Mouse (Mus musculus): ENCODE results near the gene Epb41l1. TPM values are rescaled to one million over a fixed set of nuclear protein-coding genes. Genes with fewer than 3 reads are reported as not detected.

Epb41l1 gene
- polyA plus RNA-seq, 1 experiment from 2014 or later, result 0.49 TPM

DNA sequence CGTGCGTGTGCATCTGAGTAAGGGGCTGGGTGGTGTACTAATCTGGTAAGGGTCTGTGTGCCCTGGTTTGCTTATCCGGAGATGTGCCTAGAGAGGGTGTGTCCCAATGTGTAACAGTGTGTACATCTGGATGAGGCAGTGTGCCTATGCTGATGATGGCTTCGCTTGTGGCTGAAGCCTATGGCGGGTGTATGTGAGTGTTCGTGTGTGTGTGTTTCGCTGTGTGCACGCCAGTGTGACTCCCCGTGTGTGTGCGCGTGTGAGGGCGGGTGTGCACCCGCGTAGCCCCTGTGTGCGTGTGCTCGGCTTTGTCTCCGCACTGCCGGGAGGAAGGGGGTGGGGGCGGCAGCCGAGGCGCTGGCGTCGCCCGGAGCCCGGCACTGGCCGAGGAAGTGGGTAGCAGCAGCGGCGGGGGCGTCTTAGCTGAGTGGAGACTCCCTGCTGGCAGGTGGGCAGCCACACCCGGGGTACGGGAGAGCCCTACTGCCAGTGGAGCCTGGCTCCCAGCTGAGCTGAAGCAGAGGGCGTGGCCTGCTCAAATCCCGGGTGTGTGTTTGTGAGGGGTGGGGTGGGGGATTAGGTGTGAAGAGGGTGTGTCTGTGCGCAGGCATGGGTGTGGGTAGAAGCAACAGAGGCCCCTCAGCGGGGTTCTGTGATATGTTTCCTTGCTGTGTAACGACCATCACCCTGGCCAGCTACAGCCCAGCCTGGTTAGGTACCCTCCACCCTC lies 837 bp downstream of the Epb41l1 start:
- H3K4me2 ChIP-seq (ENCODE audit: low read depth, low read length), result peak overlapping the region; percentile 89
- H3K27ac ChIP-seq (ENCODE audit: low read depth), result no peak overlapping the region
- no peak for TF ChIP-seq CTCF (IDR thresholded peaks at IDR 0.05; ENCODE audit: low read depth)
- no peak for TF ChIP-seq EP300 (IDR thresholded peaks at IDR 0.05; ENCODE audit: low read depth)
- peaks cover 10% of the 10 kb centered on the region for H3K4me1 ChIP-seq (ENCODE audit: insufficient read depth)
- DNase-seq (peak; percentile 27), ATAC-seq (peak; percentile 37; the same call in 1 of the 2 replicates)
- H3K4me3 ChIP-seq (ENCODE audit: low read depth, low read length), result peak overlapping the region; percentile 57
- H3K27me3 ChIP-seq (ENCODE audit: insufficient read depth, low read length), result peaks cover 42% of the 10 kb centered on the region
- 1% methylated on average over 36 of the region's 36 CpGs for WGBS (ENCODE audit: insufficient replicate concordance)
- H3K9ac ChIP-seq (replicated peaks), result peak overlapping the region; percentile 62; the same call in 1 of the 2 replicates
- no peaks in the 10 kb centered on the region for H3K9me3 ChIP-seq (ENCODE audit: low read length)
- no peaks in the 10 kb centered on the region for H3K36me3 ChIP-seq (replicated peaks; ENCODE audit: insufficient read depth, low read length)

DNA sequence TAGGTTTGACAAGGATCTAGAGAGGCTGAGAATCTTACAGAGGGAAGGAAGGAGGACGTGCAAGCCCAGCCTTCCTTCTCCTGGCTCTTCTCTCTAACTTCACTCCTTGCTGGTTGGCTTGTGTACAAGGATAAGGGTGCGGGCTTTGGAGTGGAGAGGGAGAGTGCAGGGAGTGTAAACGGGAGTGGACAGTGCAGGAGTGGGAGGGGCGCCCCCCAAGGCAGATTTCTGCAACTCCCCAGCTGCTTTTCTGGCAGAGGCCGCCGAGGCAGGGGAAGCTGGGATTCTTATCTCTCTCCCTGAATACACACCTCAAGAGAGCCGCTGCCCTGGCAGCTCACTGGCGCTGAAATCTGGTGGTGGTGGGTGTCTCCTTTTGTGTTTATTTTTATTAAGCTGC lies 1.9 kb downstream of the Epb41l1 start:
- H3K9me3 ChIP-seq (ENCODE audit: low read length), result no peaks in the 10 kb centered on the region
- TF ChIP-seq EP300 (IDR thresholded peaks at IDR 0.05; ENCODE audit: low read depth) (no peak), CTCF (IDR thresholded peaks at IDR 0.05; ENCODE audit: low read depth) (no peak)
- no peak for ATAC-seq
- H3K4me2 ChIP-seq (ENCODE audit: low read depth, low read length), result no peak overlapping the region
- DNase-seq, result no peak
- H3K27ac ChIP-seq (ENCODE audit: low read depth), result no peak overlapping the region
- peaks cover 10% of the 10 kb centered on the region for H3K4me1 ChIP-seq (ENCODE audit: insufficient read depth)
- no peak overlapping the region for H3K4me3 ChIP-seq (ENCODE audit: low read depth, low read length)
- no peaks in the 10 kb centered on the region for H3K36me3 ChIP-seq (replicated peaks; ENCODE audit: insufficient read depth, low read length)
- no peak overlapping the region for H3K9ac ChIP-seq (replicated peaks)
- H3K27me3 ChIP-seq (ENCODE audit: insufficient read depth, low read length), result peaks cover 42% of the 10 kb centered on the region
- WGBS (ENCODE audit: insufficient replicate concordance), result 7% methylated on average over 8 of the region's 8 CpGs

DNA sequence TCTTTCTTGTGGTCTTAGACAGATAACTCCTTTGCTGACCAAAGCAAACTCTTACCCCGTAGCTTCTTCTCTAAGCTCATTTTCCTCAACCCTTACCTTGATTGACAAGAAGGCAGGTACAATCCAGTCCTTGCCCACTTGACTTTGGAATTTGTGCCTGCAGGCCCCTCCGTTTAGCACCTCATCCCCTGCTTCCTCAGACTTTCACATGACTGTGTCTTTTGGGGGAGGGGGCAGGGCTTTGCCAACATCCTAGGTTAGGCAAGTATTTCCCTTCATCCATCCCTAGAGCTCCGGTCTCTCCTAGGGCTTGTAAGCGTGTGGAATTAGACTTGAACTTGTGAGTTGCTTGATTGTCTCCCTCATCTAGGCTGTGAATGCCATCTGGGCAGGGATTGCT lies 3.0 kb downstream of the Epb41l1 start:
- Histone ChIP-seq H3K4me1 (ENCODE audit: insufficient read depth) (peaks cover 10% of the 10 kb centered on the region), H3K36me3 (replicated peaks; ENCODE audit: insufficient read depth, low read length) (no peaks in the 10 kb centered on the region), H3K9ac (replicated peaks) (no peak overlapping the region), H3K9me3 (ENCODE audit: low read length) (no peaks in the 10 kb centered on the region), H3K27me3 (ENCODE audit: insufficient read depth, low read length) (peaks cover 42% of the 10 kb centered on the region), H3K27ac (ENCODE audit: low read depth) (no peak overlapping the region), H3K4me3 (ENCODE audit: low read depth, low read length) (no peak overlapping the region), H3K4me2 (ENCODE audit: low read depth, low read length) (no peak overlapping the region)
- ATAC-seq (no peak), DNase-seq (no peak)
- TF ChIP-seq EP300 (IDR thresholded peaks at IDR 0.05; ENCODE audit: low read depth) (no peak), CTCF (IDR thresholded peaks at IDR 0.05; ENCODE audit: low read depth) (no peak)
- WGBS (ENCODE audit: insufficient replicate concordance), result 68% methylated on average over 4 of the region's 4 CpGs

DNA sequence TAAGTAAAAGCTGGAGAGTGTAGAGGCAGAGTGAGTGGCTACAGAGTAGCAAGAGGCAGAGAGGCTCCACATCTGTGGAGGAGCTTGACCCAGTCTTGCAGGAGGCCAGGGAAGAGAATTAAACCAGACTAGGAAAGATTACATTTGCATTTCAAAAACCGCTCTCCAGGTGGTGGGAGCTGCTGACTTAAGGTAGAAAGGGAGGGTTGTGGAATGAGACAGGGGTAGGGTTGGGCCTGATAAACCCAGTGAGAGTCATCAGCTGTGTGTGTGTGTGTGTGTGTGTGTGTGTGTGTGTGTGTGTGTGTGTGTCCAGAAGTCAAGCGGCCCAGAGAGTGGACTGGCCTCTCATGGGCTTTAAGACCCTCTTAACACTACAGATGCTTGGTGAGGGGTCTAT lies 4.9 kb downstream of the Epb41l1 start:
- Histone ChIP-seq H3K4me1 (ENCODE audit: insufficient read depth) (peaks cover 5% of the 10 kb centered on the region), H3K36me3 (replicated peaks; ENCODE audit: insufficient read depth, low read length) (no peaks in the 10 kb centered on the region), H3K27ac (ENCODE audit: low read depth) (no peak overlapping the region), H3K4me3 (ENCODE audit: low read depth, low read length) (no peak overlapping the region), H3K4me2 (ENCODE audit: low read depth, low read length) (no peak overlapping the region), H3K9ac (replicated peaks) (no peak overlapping the region), H3K9me3 (ENCODE audit: low read length) (no peaks in the 10 kb centered on the region), H3K27me3 (ENCODE audit: insufficient read depth, low read length) (peaks cover 27% of the 10 kb centered on the region)
- 55% methylated on average over 2 of the region's 2 CpGs for WGBS (ENCODE audit: insufficient replicate concordance)
- TF ChIP-seq EP300 (IDR thresholded peaks at IDR 0.05; ENCODE audit: low read depth) (no peak), CTCF (IDR thresholded peaks at IDR 0.05; ENCODE audit: low read depth) (no peak)
- DNase-seq (no peak), ATAC-seq (no peak)

DNA sequence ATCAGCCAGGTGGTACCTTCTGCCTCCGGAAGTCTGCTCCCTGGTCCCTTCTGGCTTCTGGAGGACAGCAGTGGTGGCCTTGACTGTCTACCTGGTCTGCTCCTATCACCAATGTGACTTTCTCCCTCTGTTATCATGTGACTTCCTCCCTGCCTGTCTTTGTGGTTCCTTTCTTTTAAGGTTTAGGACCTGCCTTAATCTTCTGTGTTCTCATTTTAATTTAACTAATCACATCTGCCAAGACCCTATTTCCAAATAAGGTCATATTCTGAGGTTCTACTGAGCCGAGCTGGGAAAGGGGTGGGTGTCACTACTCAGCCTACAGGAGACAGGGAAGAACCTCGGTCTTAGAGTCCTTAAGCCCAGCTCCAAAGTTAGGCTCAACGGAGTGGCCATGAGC lies 5.4 kb downstream of the Epb41l1 start:
- Histone ChIP-seq H3K4me2 (ENCODE audit: low read depth, low read length) (no peak overlapping the region), H3K36me3 (replicated peaks; ENCODE audit: insufficient read depth, low read length) (no peaks in the 10 kb centered on the region), H3K9me3 (ENCODE audit: low read length) (no peaks in the 10 kb centered on the region), H3K27me3 (ENCODE audit: insufficient read depth, low read length) (peaks cover 22% of the 10 kb centered on the region), H3K9ac (replicated peaks) (no peak overlapping the region), H3K4me3 (ENCODE audit: low read depth, low read length) (no peak overlapping the region), H3K4me1 (ENCODE audit: insufficient read depth) (peaks cover 3% of the 10 kb centered on the region; the same call in 1 of the 2 replicates), H3K27ac (ENCODE audit: low read depth) (no peak overlapping the region)
- DNase-seq (no peak), ATAC-seq (no peak)
- WGBS (ENCODE audit: insufficient replicate concordance), result 62% methylated on average over 4 of the region's 4 CpGs
- TF ChIP-seq CTCF (IDR thresholded peaks at IDR 0.05; ENCODE audit: low read depth) (no peak), EP300 (IDR thresholded peaks at IDR 0.05; ENCODE audit: low read depth) (no peak)

DNA sequence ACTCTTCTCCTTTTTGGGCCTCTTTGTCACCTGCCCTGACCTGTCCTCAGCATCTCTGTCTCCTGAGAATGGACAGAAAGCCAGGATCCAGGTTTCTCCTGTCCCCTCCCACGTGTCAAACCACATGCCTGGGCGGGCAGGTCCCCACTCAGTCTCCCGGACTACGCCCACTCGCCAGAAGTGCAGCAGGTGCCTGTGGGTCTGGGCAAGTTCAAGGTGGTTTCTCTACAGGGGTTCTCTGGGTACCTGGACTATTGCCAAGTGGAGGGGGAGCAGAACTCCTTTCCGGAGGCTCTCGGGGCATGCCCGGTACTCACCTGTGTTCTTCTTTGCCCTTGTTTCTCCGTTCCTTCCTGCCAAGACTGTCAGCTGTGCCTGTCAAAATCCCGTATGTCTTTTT lies 9.1 kb downstream of the Epb41l1 start:
- no peak for ATAC-seq

More for the DNA sequence above, 9.1 kb downstream of the Epb41l1 start:
- DNase-seq, result no peak
- TF ChIP-seq CTCF (IDR thresholded peaks at IDR 0.05; ENCODE audit: low read depth) (no peak), EP300 (IDR thresholded peaks at IDR 0.05; ENCODE audit: low read depth) (no peak)
- Histone ChIP-seq H3K9ac (replicated peaks) (no peak overlapping the region), H3K27me3 (ENCODE audit: insufficient read depth, low read length) (no peaks in the 10 kb centered on the region), H3K27ac (ENCODE audit: low read depth) (no peak overlapping the region), H3K9me3 (ENCODE audit: low read length) (no peaks in the 10 kb centered on the region), H3K4me3 (ENCODE audit: low read depth, low read length) (no peak overlapping the region), H3K4me1 (ENCODE audit: insufficient read depth) (no peaks in the 10 kb centered on the region), H3K4me2 (ENCODE audit: low read depth, low read length) (no peak overlapping the region), H3K36me3 (replicated peaks; ENCODE audit: insufficient read depth, low read length) (no peaks in the 10 kb centered on the region)
- 74% methylated on average over 10 of the region's 10 CpGs for WGBS (ENCODE audit: insufficient replicate concordance)

All from liver, postnatal 0 days (tissue).